Mouse (Mus musculus) thymus, adult 2 months (tissue): Measurements from ENCODE around the gene Akap7.

ENCODE experiments used
- CTCF ChIP-seq: fragments of 200-500 bp; IDR thresholded peaks from 2 replicates; pipeline ENCODE4 v1.5.1; 2012; ENCODE audit warnings: mild to moderate bottlenecking, control low read depth, low read length, moderate library complexity, borderline replicate concordance; ENCODE audit not compliant: control insufficient read depth, poor library complexity, insufficient read depth; ENCODE audit errors: extremely low read depth
- POLR2A ChIP-seq: fragments of 200-500 bp; IDR thresholded peaks from 2 replicates; pipeline ENCODE4 v1.6.1; 2012; ENCODE audit warnings: mild to moderate bottlenecking, low read length, control low read depth, moderate library complexity; ENCODE audit not compliant: control insufficient read depth, poor library complexity, insufficient read depth; ENCODE audit errors: extremely low read depth

DNA sequence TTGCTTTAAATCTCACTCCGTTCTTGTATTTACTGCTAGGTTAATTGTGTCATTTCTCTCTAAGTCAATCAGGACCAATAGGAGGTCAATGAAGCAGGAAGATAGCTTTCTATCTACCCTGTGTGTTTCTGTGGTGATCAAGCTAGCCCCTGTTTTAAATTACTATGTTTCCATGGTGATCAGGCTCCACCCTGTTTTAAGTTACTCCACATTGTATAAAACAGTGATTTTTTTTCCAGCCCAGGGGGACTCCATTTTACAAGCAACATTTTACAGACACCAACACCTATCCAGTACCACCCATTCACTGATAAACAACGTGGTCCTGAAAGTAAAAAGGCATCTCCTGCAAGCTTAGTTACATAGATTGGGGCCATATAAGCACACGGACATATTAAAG is 75.0 kb downstream of the Akap7 start:
- TF ChIP-seq CTCF (no peak), POLR2A (no peak)
